Mouse (Mus musculus): ENCODE measurements around the gene Nim1k. TPM values are rescaled to one million over a fixed set of nuclear protein-coding genes. Genes with fewer than 3 reads are reported as not detected.

Nim1k gene
- 0.60 TPM for polyA plus RNA-seq (2014; fragmentation: Illumina TruSeq; extraction: RNeasy Lipid Tissue Mini Kit (QIAGEN cat#74804); ENCODE audit: low read depth, low replicate concordance)

DNA sequence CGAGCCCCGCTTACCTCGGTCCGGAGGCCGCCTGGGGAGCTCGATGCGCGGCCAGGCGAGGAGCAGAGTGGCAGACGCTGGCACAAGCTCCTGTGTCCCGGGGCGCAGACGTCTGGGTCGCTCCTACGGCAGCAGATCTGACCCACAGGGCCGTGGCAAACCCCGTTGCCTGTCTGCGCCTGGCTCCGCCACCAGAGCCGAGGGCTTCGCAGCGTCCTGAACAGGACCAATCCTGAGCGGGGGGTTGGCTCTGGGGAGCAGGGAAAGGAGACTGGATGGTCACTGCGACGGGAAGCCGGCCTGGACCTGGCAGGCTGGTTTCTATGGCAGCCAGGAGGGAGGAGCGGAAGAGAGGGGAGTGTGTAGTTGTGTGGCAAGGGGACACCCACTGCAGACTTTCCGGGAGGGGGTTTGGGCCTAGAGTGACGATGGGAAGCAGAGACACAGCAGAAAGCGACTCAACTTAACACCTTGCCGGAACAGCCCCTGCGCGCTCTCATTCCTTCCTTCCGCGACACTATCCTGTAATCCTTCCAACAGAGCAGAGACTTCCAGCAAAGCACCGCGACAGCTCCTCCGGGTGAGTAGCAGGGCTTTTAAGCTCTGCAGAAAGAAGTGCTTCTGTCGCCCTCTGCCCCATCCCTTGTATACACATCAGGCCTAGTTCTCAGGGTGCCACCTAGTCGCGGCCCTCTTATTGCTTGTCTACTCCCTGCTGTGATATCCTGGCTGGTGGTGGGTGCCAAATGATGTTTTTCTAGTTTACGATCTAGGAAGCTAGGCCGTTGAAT is at the start of gene Nim1k:
Gene Nim1k (minus strand): TSS at position 202 of the 791 bp plus-strand sequence.

GRCm38 (mm10) chr13:119790761-119791579 is 35.3 kb upstream of the Nim1k start, which contains the start of gene Zfp131:
Gene Zfp131, minus strand, starts transcription at chr13:119790889.

DNA sequence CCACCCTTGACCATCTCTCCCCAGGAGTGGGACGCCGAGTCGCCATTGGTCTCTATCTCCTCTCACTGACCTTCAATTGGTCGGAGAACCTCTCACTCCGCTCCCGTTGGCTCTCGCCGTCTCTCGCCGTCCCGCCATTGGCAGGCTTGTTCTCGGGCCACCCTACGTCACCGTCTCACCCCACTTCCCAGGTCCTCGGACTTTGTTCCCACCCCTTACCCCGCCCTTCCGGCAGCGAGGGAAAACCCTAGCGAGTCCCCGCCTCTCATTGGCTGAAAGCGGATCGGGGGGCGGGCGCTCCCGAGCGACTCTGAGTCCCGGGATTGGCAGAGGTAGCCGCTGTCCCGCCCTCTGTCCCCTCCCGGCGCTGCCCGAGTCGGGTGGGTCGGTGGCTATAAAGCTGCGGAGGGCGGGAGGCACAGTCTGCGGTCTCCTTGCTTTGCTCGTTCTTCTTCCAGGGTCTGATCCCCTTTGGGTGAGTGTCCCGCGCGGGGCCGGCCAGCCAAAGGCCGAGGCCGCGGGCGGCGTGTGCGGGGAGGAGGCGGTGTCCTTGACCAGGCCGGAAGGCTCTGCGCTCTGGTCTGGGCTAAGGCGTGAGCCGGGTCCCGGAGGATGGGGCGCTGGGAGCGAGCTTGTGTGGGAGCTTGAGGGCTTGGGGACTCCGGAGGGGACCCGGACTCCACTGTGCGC is 65.5 kb downstream of the Nim1k start, which contains the start of gene Hmgcs1:
Gene Hmgcs1 (plus strand): TSS at position 341 of the 690 bp plus-strand sequence.

Other genes starting within 250 kb of the Nim1k start
- 338 TPM for gene Ccl28, start 132.1 kb downstream of the Nim1k start, polyA plus RNA-seq (2014; fragmentation: Illumina TruSeq; extraction: RNeasy Lipid Tissue Mini Kit (QIAGEN cat#74804); ENCODE audit: low read depth, low replicate concordance)
- gene Hmgcs1, start 65.5 kb downstream of the Nim1k start, polyA plus RNA-seq (2014; fragmentation: Illumina TruSeq; extraction: RNeasy Lipid Tissue Mini Kit (QIAGEN cat#74804); ENCODE audit: low read depth, low replicate concordance) = 554 TPM
- 74.8 TPM for gene Zfp131, start 35.0 kb upstream of the Nim1k start, polyA plus RNA-seq (2014; fragmentation: Illumina TruSeq; extraction: RNeasy Lipid Tissue Mini Kit (QIAGEN cat#74804); ENCODE audit: low read depth, low replicate concordance)
- not detected for gene AF067063, start 74.3 kb upstream of the Nim1k start, polyA plus RNA-seq (2014; fragmentation: Illumina TruSeq; extraction: RNeasy Lipid Tissue Mini Kit (QIAGEN cat#74804); ENCODE audit: low read depth, low replicate concordance)
- gene D13Ertd608e, start 80.1 kb upstream of the Nim1k start, polyA plus RNA-seq (2014; fragmentation: Illumina TruSeq; extraction: RNeasy Lipid Tissue Mini Kit (QIAGEN cat#74804); ENCODE audit: low read depth, low replicate concordance) = not detected
- gene Tcstv1, start 138.9 kb upstream of the Nim1k start, polyA plus RNA-seq (2014; fragmentation: Illumina TruSeq; extraction: RNeasy Lipid Tissue Mini Kit (QIAGEN cat#74804); ENCODE audit: low read depth, low replicate concordance) = not detected
- not detected for gene Gm21761, start 173.4 kb upstream of the Nim1k start, polyA plus RNA-seq (2014; fragmentation: Illumina TruSeq; extraction: RNeasy Lipid Tissue Mini Kit (QIAGEN cat#74804); ENCODE audit: low read depth, low replicate concordance)
- gene B020031M17Rik, start 194.9 kb upstream of the Nim1k start, polyA plus RNA-seq (2014; fragmentation: Illumina TruSeq; extraction: RNeasy Lipid Tissue Mini Kit (QIAGEN cat#74804); ENCODE audit: low read depth, low replicate concordance) = not detected